Mouse (Mus musculus) B cell, adult 62 days (primary cell): Measurements from ENCODE around the gene Arhgef25. TPM values are rescaled to one million over a fixed set of nuclear protein-coding genes. Genes with fewer than 3 reads are reported as not detected.

Source experiments
- total RNA-seq: library from RNA; stranded (reverse); gene quantifications from 4 replicates; pipeline ENCODE4 v1.2.4, GENCODE M21; 2023

Gene Arhgef25
- total RNA-seq = 0.33 TPM in 1 of 4 replicates, not detected in the others

DNA sequence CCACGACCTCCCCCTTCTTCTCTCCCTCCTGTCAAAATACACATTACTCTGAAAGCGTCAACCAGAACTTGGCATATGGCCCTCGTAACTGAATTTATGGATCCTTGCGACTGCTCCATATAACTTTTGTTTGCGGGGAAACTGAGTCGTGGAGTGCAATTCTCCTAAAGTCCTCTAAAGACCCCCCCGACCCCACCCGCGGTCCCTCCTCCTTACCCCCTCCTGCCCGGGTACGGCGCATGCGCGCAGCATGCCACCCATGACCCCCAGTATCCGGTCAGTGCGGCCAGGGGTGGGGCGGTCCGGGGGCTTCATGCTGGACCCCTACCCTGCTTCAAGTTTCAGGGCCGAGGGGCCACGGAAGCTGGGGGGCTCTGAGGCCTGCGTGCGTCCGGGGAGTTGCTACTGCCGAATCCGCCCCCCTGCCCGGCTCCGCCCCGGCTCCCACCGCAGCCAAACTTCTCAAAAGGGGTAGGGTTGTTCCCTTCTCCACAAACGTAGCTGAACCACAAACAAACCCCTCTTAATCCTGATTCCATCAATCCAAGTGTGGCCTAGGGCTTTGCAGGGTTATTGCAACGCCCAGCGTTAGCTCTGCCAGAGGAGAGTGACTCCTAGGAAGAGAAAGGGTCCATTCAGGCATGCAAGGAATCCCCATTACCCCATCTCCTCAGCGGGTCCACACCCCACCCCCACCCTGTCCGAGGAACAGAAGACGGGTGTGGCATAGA, at the start of gene Arhgef25:
Gene Arhgef25, minus strand, starts transcription at position 433 of the 731 bp plus-strand sequence.

DNA sequence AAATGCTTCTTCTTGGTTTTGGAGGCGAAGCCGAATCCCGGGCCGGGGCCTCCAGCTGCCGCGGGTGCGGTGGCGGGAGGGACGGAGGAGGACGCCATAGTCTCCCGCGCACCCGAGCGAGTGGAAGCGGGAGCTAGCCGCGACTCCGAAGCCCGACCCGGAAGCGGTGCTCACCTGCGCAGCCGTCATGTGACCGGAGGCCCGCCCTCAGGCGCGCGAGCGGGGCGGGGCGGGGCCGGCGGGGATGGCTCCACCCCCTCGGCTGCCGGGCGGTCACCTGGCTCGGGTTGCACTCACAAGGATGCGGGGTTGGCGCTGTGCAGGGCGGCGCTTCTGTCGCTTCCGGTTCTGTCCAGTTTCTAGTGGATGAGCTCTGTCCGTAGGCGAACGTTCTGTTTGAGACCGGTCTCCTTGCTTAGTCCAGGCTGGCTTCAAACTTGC, 21.6 kb upstream of the Arhgef25 start, which contains the start of gene Pip4k2c:
Gene Pip4k2c, minus strand, starts transcription at position 172 of the 441 bp plus-strand sequence.

DNA sequence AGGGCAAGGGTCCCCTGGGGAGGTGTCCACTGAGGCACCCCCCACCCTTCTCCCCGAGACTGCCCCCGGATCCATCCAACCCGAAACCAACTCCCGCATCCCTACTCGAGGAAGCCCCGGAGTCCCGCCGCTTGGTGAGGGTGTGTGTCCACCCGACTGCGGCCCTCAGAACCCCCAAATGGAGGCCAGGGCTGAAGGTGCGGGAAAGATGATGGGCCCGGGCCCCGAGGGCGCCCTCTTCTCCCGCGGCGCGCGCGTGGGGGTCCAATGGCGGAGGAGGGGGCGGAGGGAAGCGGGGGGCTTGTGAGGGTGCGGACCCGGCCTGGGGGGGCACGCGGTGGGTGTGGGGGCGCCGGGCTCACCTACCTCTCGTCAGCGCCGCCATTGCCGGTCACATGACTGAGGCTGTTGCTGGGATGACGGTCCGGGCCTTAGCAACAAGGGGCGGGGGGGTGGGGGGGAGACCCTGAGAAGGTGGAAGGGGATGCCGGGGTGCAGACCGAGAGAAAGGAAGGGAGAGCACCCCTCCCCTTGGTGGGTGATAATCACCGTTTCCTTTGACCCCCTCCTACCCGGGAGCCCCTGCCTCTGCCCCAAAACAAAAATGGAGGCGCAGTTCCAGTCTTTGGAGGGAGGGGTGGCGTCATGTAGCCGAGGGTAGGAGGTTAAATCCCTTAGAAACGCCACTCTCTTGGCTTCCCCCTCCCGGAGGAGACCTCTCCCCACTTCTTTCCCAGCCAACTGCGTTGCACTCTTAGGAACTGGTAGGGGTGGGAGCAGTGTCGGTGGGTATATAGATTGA, 5.6 kb upstream of the Arhgef25 start, which contains the start of gene Dtx3:
Gene Dtx3, minus strand, starts transcription at position 401 of the 802 bp plus-strand sequence.

DNA sequence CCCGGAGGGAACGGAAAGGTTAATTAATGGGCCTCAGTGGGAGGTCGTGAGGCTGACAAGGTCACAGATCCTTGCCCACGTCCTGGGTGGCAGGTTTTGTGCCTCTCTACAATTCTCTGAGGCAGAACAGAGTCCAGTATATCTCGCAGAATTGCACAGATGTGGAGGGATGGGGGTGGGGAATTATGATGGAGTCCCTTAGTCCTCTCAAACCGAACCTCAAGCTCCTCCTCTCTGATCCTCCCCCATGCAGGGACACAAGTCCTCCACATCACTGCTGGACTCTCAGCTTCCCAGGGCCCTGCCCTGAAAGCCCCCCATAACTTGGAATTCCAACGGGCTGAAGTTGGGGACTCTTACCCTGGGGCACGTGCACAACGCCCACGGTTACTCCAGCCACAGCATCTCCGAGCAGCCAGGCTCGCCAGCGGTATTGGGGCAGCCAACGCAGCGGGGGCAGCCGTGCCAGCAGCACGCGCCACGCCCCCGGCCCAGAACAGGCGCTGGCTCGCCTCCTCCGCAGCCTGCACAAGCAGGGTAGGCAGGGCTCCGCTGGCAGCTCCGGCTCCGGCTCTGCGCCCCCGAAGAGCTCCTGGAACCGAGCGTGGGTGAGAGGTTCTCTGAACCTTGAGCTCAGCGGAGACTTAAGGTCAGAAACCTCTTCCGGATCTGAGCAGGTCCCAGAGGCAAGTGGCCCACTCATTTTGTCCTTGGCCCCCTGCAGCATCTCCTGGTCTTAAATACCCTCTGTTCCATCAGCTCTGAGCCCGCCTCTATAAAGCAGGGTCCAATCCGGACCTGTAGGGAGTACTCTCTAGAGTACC, 9.8 kb downstream of the Arhgef25 start, which contains the start of gene Slc26a10:
Gene Slc26a10, minus strand, starts transcription at position 775 of the 824 bp plus-strand sequence.

DNA sequence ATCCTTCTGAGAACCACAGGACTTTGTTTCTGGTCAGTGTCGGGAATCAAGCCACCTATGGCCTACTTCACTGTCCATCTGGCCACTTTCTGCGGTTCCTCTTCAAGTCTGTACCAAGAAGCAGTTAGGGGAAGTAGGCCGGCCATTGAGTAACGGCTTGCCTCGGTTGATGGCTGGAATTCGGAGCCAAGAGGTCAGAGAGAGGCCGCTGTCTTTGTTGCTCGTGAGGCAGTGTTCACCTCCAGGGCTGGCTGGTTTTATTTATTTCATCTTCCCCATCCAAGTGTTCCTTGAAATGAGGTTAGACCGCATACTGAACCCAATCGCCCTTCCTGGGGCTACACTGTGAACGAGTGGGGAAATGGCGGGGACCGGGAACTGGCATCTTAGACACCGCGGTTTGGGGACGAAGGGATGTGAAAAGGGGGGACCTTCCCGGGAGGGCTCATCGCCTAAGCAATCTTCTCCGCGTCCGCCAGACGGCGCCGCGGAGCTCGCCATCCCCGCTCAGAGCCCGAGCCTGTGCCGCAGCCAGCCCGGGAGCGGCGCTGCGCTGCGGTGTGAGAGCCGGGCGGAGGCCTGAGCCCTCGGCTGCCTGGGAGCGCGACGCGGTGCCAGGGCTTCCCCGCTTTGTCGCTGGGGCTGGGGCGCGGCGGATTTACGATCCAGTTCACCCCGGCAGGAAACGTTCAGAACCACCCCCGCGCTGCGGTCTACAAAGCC, 25.1 kb downstream of the Arhgef25 start, which contains the start of gene B4galnt1:
Gene B4galnt1, plus strand, starts transcription at position 595 of the 723 bp plus-strand sequence.

Other genes with a start within 250 kb of the Arhgef25 start
- 45.1 to 53.9 TPM (median 51.9 TPM) in 4 replicates for gene Ctdsp2, start 211.4 kb downstream of the Arhgef25 start, total RNA-seq
- 0.18 to 1.0 TPM (median 0.74 TPM) in 4 replicates for gene Avil, start 189.4 kb downstream of the Arhgef25 start, total RNA-seq
- gene Tsfm, start 159.2 kb downstream of the Arhgef25 start, total RNA-seq = 20.5 to 21.8 TPM (median 21.3 TPM) in 4 replicates
- 16.3 to 24.7 TPM (median 19.8 TPM) in 4 replicates for gene Mettl1, start 148.7 kb downstream of the Arhgef25 start, total RNA-seq
- 0.25 TPM in 1 of 4 replicates, not detected in the others for gene Eef1akmt3, start 148.6 kb downstream of the Arhgef25 start, total RNA-seq
- 1.2 to 2.1 TPM in 2 of 4 replicates, not detected in the others for gene Cyp27b1, start 141.8 kb downstream of the Arhgef25 start, total RNA-seq
- 2.8 to 3.4 TPM (median 3.3 TPM) in 4 replicates for gene March9, start 129.9 kb downstream of the Arhgef25 start, total RNA-seq
- gene Cdk4, start 126.5 kb downstream of the Arhgef25 start, total RNA-seq = 127 to 135 TPM (median 129 TPM) in 4 replicates
- 20.0 to 26.6 TPM (median 22.0 TPM) in 4 replicates for gene Tspan31, start 119.8 kb downstream of the Arhgef25 start, total RNA-seq
- 97.5 to 109 TPM (median 105 TPM) in 4 replicates for gene Agap2, start 114.8 kb downstream of the Arhgef25 start, total RNA-seq
- gene Os9, start 69.0 kb downstream of the Arhgef25 start, total RNA-seq = 80.1 to 89.5 TPM (median 81.2 TPM) in 4 replicates
- gene B4galnt1, start 24.9 kb downstream of the Arhgef25 start, total RNA-seq = 467 to 503 TPM (median 480 TPM) in 4 replicates
- not detected in 4 replicates for gene Slc26a10, start 9.4 kb downstream of the Arhgef25 start, total RNA-seq
- gene Dtx3, start 5.6 kb upstream of the Arhgef25 start, total RNA-seq = 63.9 to 74.8 TPM (median 72.1 TPM) in 4 replicates
- 61.9 to 65.3 TPM (median 63.0 TPM) in 4 replicates for gene Pip4k2c, start 21.5 kb upstream of the Arhgef25 start, total RNA-seq
- 0.33 to 0.85 TPM (median 0.48 TPM) in 4 replicates for gene Kif5a, start 73.3 kb upstream of the Arhgef25 start, total RNA-seq
- gene Dctn2, start 76.3 kb upstream of the Arhgef25 start, total RNA-seq = 109 to 116 TPM (median 114 TPM) in 4 replicates
- gene Mbd6, start 98.9 kb upstream of the Arhgef25 start, total RNA-seq = 99.9 to 129 TPM (median 111 TPM) in 4 replicates
- 53.5 to 66.7 TPM (median 58.0 TPM) in 4 replicates for gene Mars, start 121.7 kb upstream of the Arhgef25 start, total RNA-seq
- gene Arhgap9, start 131.9 kb upstream of the Arhgef25 start, total RNA-seq = 102 to 114 TPM (median 105 TPM) in 4 replicates
- gene Gli1, start 151.9 kb upstream of the Arhgef25 start, total RNA-seq = not detected in 4 replicates
- not detected in 4 replicates for gene Inhbe, start 164.3 kb upstream of the Arhgef25 start, total RNA-seq
- gene Inhbc, start 180.3 kb upstream of the Arhgef25 start, total RNA-seq = not detected in 4 replicates
- gene R3hdm2, start 190.2 kb upstream of the Arhgef25 start, total RNA-seq = 107 to 131 TPM (median 121 TPM) in 4 replicates